Mouse (Mus musculus) bone marrow macrophage, adult 2 months (primary cell): ENCODE measurements around the gene Hs6st3.

Source experiments
- CTCF ChIP-seq: IDR thresholded peaks from 2 replicates; pipeline ENCODE4 v1.5.1; 2012; ENCODE audit warnings: low read depth, mild to moderate bottlenecking, low read length, moderate library complexity
- POLR2A ChIP-seq: IDR thresholded peaks from 2 replicates; pipeline ENCODE4 v1.6.1; 2012; ENCODE audit warnings: mild to moderate bottlenecking, low read depth, low read length, borderline replicate concordance

- TF ChIP-seq CTCF: no peak
- no peak for TF ChIP-seq POLR2A
Observed at GRCm38 (mm10) chr14:119257072-119257471, 118.9 kb downstream of the Hs6st3 start.
